Mouse (Mus musculus): ENCODE data around the gene Nod2. TPM values are rescaled to one million over a fixed set of nuclear protein-coding genes. Genes with fewer than 3 reads are reported as not detected.

Gene Nod2
- total and polyA plus RNA-seq, 3 experiments, result 0.22 to 0.50 TPM; not detected in 1

- Histone ChIP-seq H3K27ac (ENCODE audit: control insufficient read depth, low read depth, low read length) (no peak overlapping the region), H3K79me2 (ENCODE audit: control insufficient read depth, insufficient read depth, low read length, poor library complexity) (no peaks in the 10 kb centered on the region), H3K36me3 (ENCODE audit: control insufficient read depth in 1 of 2, insufficient read depth in 2 of 2, low read length in 2 of 2) (no peaks in the 10 kb centered on the region; a peak in 1 of 4 replicates), H3K9me3 (replicated peaks; ENCODE audit: insufficient read depth, low read length) (no peaks in the 10 kb centered on the region), H3K4me3 (ENCODE audit: control insufficient read depth in 1 of 2, insufficient read depth in 1 of 2, low read depth in 2 of 2, low read length in 2 of 2) (no peak overlapping the region), H3K9ac (ENCODE audit: control insufficient read depth, low read depth, low read length, poor library complexity, severe bottlenecking) (no peak overlapping the region), H3K4me1 (ENCODE audit: control insufficient read depth in 1 of 2, insufficient read depth in 2 of 2, low read length in 2 of 2) (no peaks in the 10 kb centered on the region), H3K27me3 (ENCODE audit: control insufficient read depth in 1 of 2, insufficient read depth in 2 of 2, low read length in 2 of 2) (no peaks in the 10 kb centered on the region; a peak in 1 of 4 replicates)
- TF ChIP-seq ETS1 (IDR thresholded peaks at IDR 0.05; ENCODE audit: low read depth, low read length), result no peak
- TF ChIP-seq ELF1 (IDR thresholded peaks at IDR 0.05; ENCODE audit: low read depth, low read length), result no peak
- no peak for TF ChIP-seq CHD2 (IDR thresholded peaks at IDR 0.05; ENCODE audit: low read length)
- TF ChIP-seq SIN3A (IDR thresholded peaks at IDR 0.05; ENCODE audit: low read length), result no peak
- no peak for TF ChIP-seq GATA1 (IDR thresholded peaks at IDR 0.05; ENCODE audit: low read depth, low read length)
- no peak for TF ChIP-seq BHLHE40 (IDR thresholded peaks at IDR 0.05; ENCODE audit: borderline replicate concordance, low read depth, low read length)
- no peak for DNase-seq (ENCODE audit: low read depth, low spot score)
Observed at GRCm38 (mm10) chr8:88626940-88627264, 20.2 kb upstream of the Nod2 start.

GRCm38 (mm10) chr8:88627265-88627991 lies 19.7 kb upstream of the Nod2 start:
- TF ChIP-seq SIN3A (IDR thresholded peaks at IDR 0.05; ENCODE audit: low read length), result no peak
- no peak for TF ChIP-seq MEF2A (IDR thresholded peaks at IDR 0.05; ENCODE audit: extremely low read depth, insufficient replicate concordance, low read depth, low read length, poor library complexity, severe bottlenecking)
- TF ChIP-seq HCFC1 (IDR thresholded peaks at IDR 0.05; ENCODE audit: low read depth, low read length), result no peak
- TF ChIP-seq TAL1 (IDR thresholded peaks at IDR 0.05; ENCODE audit: low read length), result no peak
- TF ChIP-seq ZNF384 (IDR thresholded peaks at IDR 0.05; ENCODE audit: low read depth, low read length), result no peak
- no peak for TF ChIP-seq POLR2A (IDR thresholded peaks at IDR 0.05; ENCODE audit: control insufficient read depth in 1 of 2, insufficient read depth in 1 of 2, low read depth in 1 of 2, low read length in 2 of 2, poor library complexity in 1 of 2)
- no peak for TF ChIP-seq KAT2A (conservative IDR thresholded peaks at IDR 0.05; ENCODE audit: low read depth, low read length)
- TF ChIP-seq ZC3H11A (IDR thresholded peaks at IDR 0.05; ENCODE audit: low read depth, low read length), result no peak
- Histone ChIP-seq H3K27ac (ENCODE audit: control insufficient read depth, low read depth, low read length) (no peak overlapping the region), H3K4me3 (ENCODE audit: control insufficient read depth in 1 of 2, insufficient read depth in 1 of 2, low read depth in 2 of 2, low read length in 2 of 2) (no peak overlapping the region), H3K36me3 (ENCODE audit: control insufficient read depth in 1 of 2, insufficient read depth in 2 of 2, low read length in 2 of 2) (no peaks in the 10 kb centered on the region; a peak in 1 of 4 replicates), H3K27me3 (ENCODE audit: control insufficient read depth in 1 of 2, insufficient read depth in 2 of 2, low read length in 2 of 2) (no peaks in the 10 kb centered on the region; a peak in 1 of 4 replicates), H3K4me1 (ENCODE audit: control insufficient read depth in 1 of 2, insufficient read depth in 2 of 2, low read length in 2 of 2) (no peaks in the 10 kb centered on the region), H3K79me2 (ENCODE audit: control insufficient read depth, insufficient read depth, low read length, poor library complexity) (no peaks in the 10 kb centered on the region), H3K9ac (ENCODE audit: control insufficient read depth, low read depth, low read length, poor library complexity, severe bottlenecking) (no peak overlapping the region), H3K9me3 (replicated peaks; ENCODE audit: insufficient read depth, low read length) (no peaks in the 10 kb centered on the region)
- DNase-seq (ENCODE audit: low read depth, low spot score), result no peak
